Mouse (Mus musculus): ENCODE measurements around the gene Tmem196. TPM values are rescaled to one million over a fixed set of nuclear protein-coding genes. Genes with fewer than 3 reads are reported as not detected.
"Not testable (repeated sequence)": the region's sequence is repeated elsewhere in the genome, so short reads cannot be mapped to it uniquely, and the experiment has no call there.

Gene Tmem196
- under 1 TPM; 0.31 to 0.41 TPM for total RNA-seq (2021)
- long read RNA-seq, experiment 1: 0 reads
- long read RNA-seq, experiment 2: 0 reads

DNA sequence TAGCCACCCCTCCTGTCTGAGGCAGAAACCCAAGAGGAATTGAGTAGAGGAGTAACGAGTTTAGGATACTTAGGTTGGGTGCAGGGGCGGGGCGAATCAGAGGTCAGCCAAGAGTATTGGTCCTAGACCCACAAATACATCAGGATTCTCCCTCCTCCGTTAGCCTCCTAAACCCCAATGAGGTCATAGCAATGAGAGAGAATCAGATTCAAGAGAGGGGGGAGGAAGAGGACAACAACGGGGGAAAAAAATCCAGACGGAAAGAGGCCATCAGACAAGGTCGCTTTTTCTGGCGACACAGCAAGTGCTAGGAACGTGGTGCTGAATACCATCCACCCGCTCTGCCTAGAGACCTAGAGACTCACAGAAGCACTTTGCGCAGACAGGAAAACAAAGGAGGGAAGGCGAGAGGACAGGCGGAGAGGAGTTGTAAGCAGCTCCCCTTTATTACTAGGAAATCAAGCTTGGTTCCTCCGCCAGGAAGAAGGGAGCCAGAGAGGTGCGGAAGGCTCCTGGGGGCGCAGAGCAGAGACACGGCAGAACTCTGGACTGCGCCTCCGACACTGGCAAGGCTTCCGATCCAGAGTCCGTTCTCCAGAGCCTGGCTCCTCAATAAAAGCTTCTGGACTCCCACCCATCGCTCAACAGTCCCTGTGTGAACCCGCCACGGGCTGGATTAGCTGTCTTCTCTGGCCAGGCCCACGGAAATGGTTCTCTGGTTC, at the start of gene Tmem196:
Gene Tmem196 (plus strand): TSS at position 234 of the 722 bp plus-strand sequence.
- peak; percentile 2 to 12 for DNase-seq
- intact Hi-C loops (cut with DNase I): no loop called here

- intact Hi-C loops (cut with DNase I): no loop called here
- DNase-seq: no peak
Measured at GRCm38 (mm10) chr12:119946311-119946692, 680 bp downstream of the Tmem196 start.

DNA sequence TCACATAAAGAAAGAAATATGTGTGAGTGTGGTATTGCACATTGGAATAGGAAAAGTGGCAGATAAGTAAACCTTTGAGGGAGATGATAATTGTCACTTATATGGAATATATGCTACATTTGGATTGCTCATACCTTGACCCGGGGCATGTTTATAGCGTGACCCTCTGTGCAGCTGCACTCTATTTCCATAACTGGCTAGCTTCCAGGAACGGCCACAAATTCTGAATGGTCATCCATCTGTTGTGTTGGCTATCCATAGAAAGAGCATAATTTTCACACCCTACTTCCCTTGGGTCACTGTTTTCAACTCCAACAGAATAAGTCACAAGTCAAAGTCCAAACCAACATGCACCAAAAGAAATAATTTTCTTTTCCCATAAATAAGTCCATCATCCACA, 11.4 kb downstream of the Tmem196 start:
- DNase-seq: no peak
- intact Hi-C loops (cut with DNase I): no loop called here

DNA sequence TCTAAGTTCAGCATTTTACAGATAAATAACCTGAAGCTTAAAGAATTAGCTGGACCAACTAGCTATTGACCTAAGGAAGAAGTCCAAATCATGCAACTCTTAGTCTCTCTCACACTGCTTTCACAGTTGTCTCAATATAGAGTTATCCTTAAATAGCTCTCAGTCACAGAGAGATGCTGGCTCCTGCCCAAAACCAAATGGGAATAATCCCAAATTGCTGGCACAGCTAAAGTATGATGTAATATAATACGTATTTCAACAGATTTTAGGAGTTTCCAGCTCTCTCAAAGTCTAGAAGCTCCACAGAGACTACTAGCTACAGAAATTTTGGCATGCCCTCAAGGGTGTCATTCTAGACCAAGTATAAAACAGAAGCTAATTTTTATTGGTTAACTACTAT, 15.1 kb downstream of the Tmem196 start:
- peak; percentile 49 to 74 for DNase-seq
- intact Hi-C loops (cut with DNase I): no loop called here

DNA sequence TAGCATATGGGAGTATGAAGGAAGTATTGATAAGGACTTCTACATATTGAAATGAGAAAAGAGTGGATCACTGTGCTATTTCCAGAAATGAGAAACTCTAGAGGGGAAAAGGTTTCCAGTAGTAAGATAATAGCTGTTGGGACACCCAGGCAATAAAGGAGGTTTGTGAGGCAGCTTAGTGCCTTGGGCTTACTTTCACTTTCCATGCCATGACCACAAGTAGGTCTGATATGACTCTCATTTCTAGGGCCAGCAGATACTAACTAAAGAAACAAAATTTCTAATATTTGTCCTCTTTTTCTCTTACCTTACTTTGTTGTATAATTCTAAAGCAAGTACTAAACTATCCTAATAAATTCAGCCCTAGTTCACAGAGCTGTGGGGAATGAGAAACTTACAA, 19.8 kb downstream of the Tmem196 start:
- intact Hi-C loops (cut with DNase I): no loop called here
- DNase-seq: no peak

- intact Hi-C loops (cut with DNase I): no loop called here
- DNase-seq: no peak
Measured at GRCm38 (mm10) chr12:119970068-119970467, 24.4 kb downstream of the Tmem196 start.

DNA sequence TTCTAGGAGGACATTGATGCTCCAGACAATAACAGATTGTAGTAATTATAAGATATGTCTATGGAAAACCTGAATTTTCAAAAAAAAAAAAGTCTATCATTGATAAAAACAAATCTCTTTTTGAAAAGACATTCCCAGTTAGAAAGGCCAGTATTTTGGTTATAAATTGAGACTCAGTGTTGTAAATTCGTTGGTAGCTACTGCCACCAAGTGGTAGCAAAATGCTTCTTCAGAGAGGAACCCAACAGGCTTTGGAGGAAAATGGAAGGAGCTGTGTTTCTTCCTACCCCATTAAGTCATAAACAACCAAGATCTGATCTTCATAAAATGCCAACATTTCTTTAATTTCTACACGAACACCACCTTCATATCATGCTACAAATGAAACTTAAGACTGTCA, 36.1 kb downstream of the Tmem196 start:
- intact Hi-C loops (cut with DNase I): loop anchor here (5.0 kb wide), 3 partner anchors 554 to 1049 kb away; no protein-coding TSS in a partner anchor
- DNase-seq: peak; percentile 17 to 62

DNA sequence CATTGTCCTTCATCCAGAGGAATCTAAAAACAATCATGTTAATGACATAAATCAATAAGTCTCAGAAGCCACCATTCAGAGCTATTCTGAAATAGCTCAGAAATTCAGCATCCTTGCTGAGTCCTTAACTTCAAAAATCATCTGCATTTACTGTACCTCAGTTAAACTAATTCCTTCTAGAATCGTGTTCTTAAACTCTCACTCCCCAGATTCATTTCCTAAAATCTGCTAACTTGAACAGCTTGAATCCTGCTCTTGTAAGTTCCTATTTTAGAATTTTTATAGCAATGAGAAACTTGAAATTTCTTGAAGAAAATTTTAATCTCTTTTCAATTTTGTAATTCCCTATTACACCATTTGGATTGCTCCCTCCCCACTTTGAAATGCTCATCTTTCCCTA, 52.6 kb downstream of the Tmem196 start:
- DNase-seq: no peak
- intact Hi-C loops (cut with DNase I): no loop called here

- DNase-seq: no peak
- intact Hi-C loops (cut with DNase I): no loop called here
Measured at GRCm38 (mm10) chr12:120004280-120004679, 58.7 kb downstream of the Tmem196 start.

- DNase-seq: no peak
- intact Hi-C loops (cut with DNase I): no loop called here
Measured at GRCm38 (mm10) chr12:120014768-120015167, 69.1 kb downstream of the Tmem196 start.

DNA sequence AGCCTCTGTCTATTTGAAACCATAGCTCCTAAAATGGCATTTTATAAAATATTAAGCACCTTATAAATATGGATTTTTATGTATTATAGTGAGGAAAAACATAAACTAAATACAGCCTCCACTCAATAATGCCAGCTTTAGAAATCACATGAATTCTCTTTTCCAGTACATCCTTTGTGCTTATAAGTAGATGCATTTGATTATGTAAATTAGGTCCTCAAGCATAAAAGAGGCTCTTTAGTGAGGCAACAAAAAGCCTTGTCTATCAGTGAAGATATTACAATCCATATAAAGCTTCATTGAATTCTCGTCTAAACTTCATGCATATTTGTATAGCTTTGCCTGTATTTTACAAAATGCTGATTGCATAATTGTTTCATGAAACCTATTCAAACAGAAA, 69.6 kb downstream of the Tmem196 start:
- intact Hi-C loops (cut with DNase I): no loop called here

DNA sequence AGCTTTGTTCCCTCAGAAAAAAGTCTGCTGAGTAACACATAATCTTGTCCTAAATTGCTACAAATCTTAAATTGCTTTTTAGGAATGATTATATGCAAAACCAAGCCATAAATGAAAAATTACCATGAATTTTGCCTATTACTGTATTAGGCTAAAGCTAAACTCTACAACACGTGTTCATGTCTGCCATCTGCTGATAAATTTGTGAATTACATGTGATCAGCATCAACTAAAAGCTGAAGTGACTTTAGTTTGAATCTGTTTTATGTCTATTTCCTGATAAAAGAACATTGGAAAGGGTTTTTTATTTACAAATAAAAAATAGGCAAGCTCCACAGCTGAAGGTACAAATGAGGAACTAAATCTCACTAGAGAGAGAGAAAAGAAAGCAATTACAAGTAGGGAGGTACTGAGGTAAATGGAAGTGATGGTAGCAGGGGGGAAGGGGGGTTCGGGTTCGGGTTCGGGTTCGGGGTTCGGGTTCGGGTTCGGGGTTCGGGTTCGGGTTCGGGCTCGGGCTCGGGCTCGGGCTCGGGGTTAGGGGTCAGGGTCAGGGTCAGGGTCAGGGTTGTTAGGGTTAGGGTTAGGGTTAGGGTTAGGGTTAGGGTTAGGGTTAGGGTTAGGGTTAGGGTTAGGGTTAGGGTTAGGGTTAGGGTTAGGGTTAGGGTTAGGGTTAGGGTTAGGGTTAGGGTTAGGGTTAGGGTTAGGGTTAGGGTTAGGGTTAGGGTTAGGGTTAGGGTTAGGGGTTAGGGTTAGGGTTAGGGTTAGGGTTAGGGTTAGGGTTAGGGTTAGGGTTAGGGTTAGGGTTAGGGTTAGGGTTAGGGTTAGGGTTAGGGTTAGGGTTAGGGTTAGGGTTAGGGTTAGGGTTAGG, 82.7 kb downstream of the Tmem196 start:
- DNase-seq: peak; percentile 70 to 83
- intact Hi-C loops (cut with DNase I): not testable (repeated sequence)

More for the DNA sequence above, 69.6 kb downstream of the Tmem196 start:
- no peak for DNase-seq
